Mouse (Mus musculus): ENCODE results near the gene Tesk1.

Gene Tesk1

GRCm38 (mm10) chr4:43493186-43493845, 51.6 kb downstream of the Tesk1 start:
- DNase-seq: peak; percentile 98

DNA sequence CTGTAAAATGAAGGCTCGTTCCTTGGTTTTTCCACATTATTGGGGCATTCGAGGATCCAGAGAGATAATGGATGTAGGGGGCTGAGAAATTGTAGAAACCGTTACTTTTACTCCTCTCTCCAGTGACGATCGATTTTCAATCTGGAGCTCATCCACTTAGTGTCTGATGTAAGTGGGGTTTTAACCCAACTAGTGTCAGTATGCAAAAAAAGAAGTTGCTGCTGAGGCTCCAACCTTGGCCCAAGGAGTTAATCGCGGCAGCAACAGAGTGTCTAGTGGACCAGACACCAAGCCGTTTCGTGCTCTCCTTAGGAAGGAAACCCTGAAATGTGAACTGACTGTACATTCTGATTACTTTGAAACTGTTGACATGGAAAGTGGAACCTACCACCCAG, 52.1 kb downstream of the Tesk1 start:
- no peak for DNase-seq

DNA sequence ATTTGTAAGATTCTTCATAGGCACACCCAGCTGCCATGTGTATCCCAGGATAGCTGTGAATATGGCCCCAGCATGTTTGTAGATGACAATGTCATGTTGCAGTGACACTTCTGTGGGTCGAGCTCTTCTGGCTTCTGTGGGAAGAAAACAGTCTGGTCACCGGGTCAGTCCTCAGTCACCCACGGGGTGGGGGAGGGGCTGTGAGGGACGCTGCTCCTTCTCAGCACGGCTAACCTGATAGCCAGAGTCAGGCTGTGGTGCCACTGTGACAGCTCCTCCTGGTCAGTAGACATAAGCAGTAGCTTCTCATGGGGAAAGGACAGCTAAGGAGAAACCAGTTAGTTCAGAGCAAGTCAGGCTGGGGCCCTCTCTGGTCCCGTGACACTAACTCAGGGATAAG, 54.8 kb downstream of the Tesk1 start:
- DNase-seq: no peak

GRCm38 (mm10) chr4:43497405-43497804, 55.7 kb downstream of the Tesk1 start:
- peak; percentile 52 for DNase-seq

Data from kidney, postnatal 10 days (tissue).